Mouse (Mus musculus) heart, adult 9 months (tissue): ENCODE measurements around the gene Tex2.

Experiments used
- DNase-seq, 2 experiments: peaks; one replicate each; pipeline ENCODE4 v3.0.0; 2022; ENCODE audit warnings: low spot score in 2 of 2

The Tex2 gene

GRCm38 (mm10) chr11:106544133-106544532 lies 69.1 kb downstream of the Tex2 start:
- DNase-seq = no peak

- no peak for DNase-seq
Measured at GRCm38 (mm10) chr11:106543006-106543405, 70.2 kb downstream of the Tex2 start.

GRCm38 (mm10) chr11:106542385-106542784 lies 70.8 kb downstream of the Tex2 start:
- DNase-seq = no peak

- DNase-seq = no peak
Measured at GRCm38 (mm10) chr11:106540506-106541268, 72.5 kb downstream of the Tex2 start.

GRCm38 (mm10) chr11:106536253-106536912 lies 76.8 kb downstream of the Tex2 start:
- DNase-seq = no peak

- DNase-seq = no peak
Measured at GRCm38 (mm10) chr11:106535660-106536252, 77.5 kb downstream of the Tex2 start.

- no peak for DNase-seq
Measured at GRCm38 (mm10) chr11:106532248-106532790, 80.9 kb downstream of the Tex2 start.

- no peak for DNase-seq
Measured at GRCm38 (mm10) chr11:106529786-106530185, 83.4 kb downstream of the Tex2 start.

GRCm38 (mm10) chr11:106529113-106529512 lies 84.1 kb downstream of the Tex2 start:
- no peak for DNase-seq

GRCm38 (mm10) chr11:106527926-106528325 lies 85.3 kb downstream of the Tex2 start:
- no peak for DNase-seq

GRCm38 (mm10) chr11:106527147-106527821 lies 85.9 kb downstream of the Tex2 start:
- no peak for DNase-seq

- DNase-seq = no peak
Measured at GRCm38 (mm10) chr11:106522538-106522937, 90.7 kb downstream of the Tex2 start.

- DNase-seq = peak; percentile 61 to 67
Measured at GRCm38 (mm10) chr11:106521612-106522011, 91.6 kb downstream of the Tex2 start.

GRCm38 (mm10) chr11:106520404-106520803 lies 92.8 kb downstream of the Tex2 start:
- DNase-seq = no peak

GRCm38 (mm10) chr11:106519519-106519918 lies 93.7 kb downstream of the Tex2 start:
- no peak for DNase-seq

GRCm38 (mm10) chr11:106518391-106518790 lies 94.8 kb downstream of the Tex2 start:
- no peak for DNase-seq

- no peak for DNase-seq
Measured at GRCm38 (mm10) chr11:106515079-106515745, 98.0 kb downstream of the Tex2 start.

- DNase-seq = no peak
Measured at GRCm38 (mm10) chr11:106514446-106514845, 98.8 kb downstream of the Tex2 start.

- DNase-seq = peak in 1 of 2 experiments; percentile 38
Measured at GRCm38 (mm10) chr11:106513166-106513565, 100.1 kb downstream of the Tex2 start.

GRCm38 (mm10) chr11:106512006-106512390 lies 101.2 kb downstream of the Tex2 start:
- no peak for DNase-seq

GRCm38 (mm10) chr11:106511236-106512005 lies 101.8 kb downstream of the Tex2 start:
- DNase-seq = no peak
